Mouse (Mus musculus) kidney, postnatal 0 days (tissue): Measurements from ENCODE around the gene Htr6. TPM values are rescaled to one million over a fixed set of nuclear protein-coding genes. Genes with fewer than 3 reads are reported as not detected.

Source experiments
- ATAC-seq: fragments of 200-750 bp; cut with Nextera tagmentation; replicated peaks from 2 replicates; pipeline ENCODE4 v1.8.0; 2017; ENCODE audit warnings: low read depth, moderate number of reproducible peaks, moderate TSS enrichment, moderate library complexity; ENCODE audit not compliant: low FRiP score
- DNase-seq: peaks from one replicate; pipeline ENCODE4 v3.0.0-alpha.2; 2016; ENCODE audit warnings: low spot score
- H3K27ac ChIP-seq: fragments of 300-500 bp; sonication (generic); 2 replicates; pipeline ENCODE4 v1.5.1; 2014; ENCODE audit warnings: mild to moderate bottlenecking
- H3K27me3 ChIP-seq: fragments of 300-500 bp; sonication (generic); 2 replicates; pipeline ENCODE4 v1.6.1; 2014; ENCODE audit warnings: low read length, mixed read lengths; ENCODE audit not compliant: insufficient read depth
- H3K36me3 ChIP-seq: fragments of 300-500 bp; sonication (generic); 2 replicates; pipeline ENCODE4 v1.6.1; 2014; ENCODE audit warnings: low read length, mixed read lengths; ENCODE audit not compliant: insufficient read depth
- H3K4me1 ChIP-seq: fragments of 300-500 bp; sonication (generic); replicated peaks from 2 replicates; pipeline ENCODE4 v1.6.1; 2014; ENCODE audit warnings: antibody characterized with exemption, low read length, mixed read lengths; ENCODE audit not compliant: insufficient read depth
- H3K4me2 ChIP-seq: fragments of 300-500 bp; sonication (generic); 2 replicates; pipeline ENCODE4 v1.6.1; 2014; ENCODE audit warnings: mild to moderate bottlenecking, low read length, moderate library complexity, mixed read lengths
- H3K4me3 ChIP-seq: fragments of 300-500 bp; sonication (generic); replicated peaks from 2 replicates; pipeline ENCODE4 v1.5.1; 2014; ENCODE audit warnings: low read depth, low read length
- H3K9ac ChIP-seq: fragments of 300-500 bp; sonication (generic); 2 replicates; pipeline ENCODE4 v1.6.1; 2014; ENCODE audit warnings: low read depth, low read length
- H3K9me3 ChIP-seq: fragments of 300-500 bp; sonication (generic); replicated peaks from 2 replicates; pipeline ENCODE4 v1.6.1; 2016; ENCODE audit warnings: low read length, inconsistent platforms, mixed read lengths
- CTCF ChIP-seq: IDR thresholded peaks from 2 replicates; pipeline ENCODE4 v1.5.1; 2016; ENCODE audit warnings: antibody characterized with exemption, low read depth, mild to moderate bottlenecking, moderate library complexity
- WGBS: fragments of 180-500 bp; shearing (Covaris S2); extraction: QIAGEN DNeasy Blood & Tissue Kit; methylation state at CpG from one replicate; pipeline ENCODE4 v1.1.7; 2014; 5-methylcytosine and 5-hydroxymethylcytosine counted together
- polyA plus RNA-seq: library from polyadenylated mRNA; unstranded; fragments of >200 nt; fragmentation: Nextera tagmentation; extraction: Ambion mirVana; gene quantifications from 2 replicates; pipeline ENCODE4 v1.2.1, GENCODE M21; 2015

The Htr6 gene
- polyA plus RNA-seq, 1 experiment from 2014 or later, result 0.12 TPM

DNA sequence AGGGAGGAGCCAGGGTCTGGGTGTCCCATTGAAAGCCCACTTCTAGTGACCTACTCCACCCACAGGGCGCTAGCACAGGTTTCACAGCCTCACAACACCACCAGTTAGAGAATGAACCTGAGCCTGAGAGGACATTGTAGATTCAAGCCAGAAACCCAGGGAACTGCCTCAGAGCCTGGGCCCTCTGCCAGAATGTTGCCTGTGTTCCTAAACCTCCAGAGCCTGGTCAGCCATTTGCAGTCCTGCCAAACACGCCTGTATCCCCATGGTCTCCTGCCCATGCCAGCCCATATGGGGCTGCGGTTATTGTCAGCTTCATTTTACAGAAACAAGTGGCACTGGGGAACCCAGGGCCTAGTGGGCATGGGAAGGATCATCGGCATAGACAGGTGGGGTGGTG is 20.0 kb downstream of the Htr6 start:
- H3K27ac ChIP-seq, result no peak overlapping the region
- H3K4me1 ChIP-seq, result no peaks in the 10 kb centered on the region
- no peak overlapping the region for H3K9ac ChIP-seq
- TF ChIP-seq CTCF, result no peak
- no peaks in the 10 kb centered on the region for H3K9me3 ChIP-seq
- 81% methylated on average over 4 of the region's 4 CpGs for WGBS
- DNase-seq, result no peak
- no peaks in the 10 kb centered on the region for H3K27me3 ChIP-seq
- H3K36me3 ChIP-seq, result no peaks in the 10 kb centered on the region
- ATAC-seq, result no peak
- no peak overlapping the region for H3K4me3 ChIP-seq
- H3K4me2 ChIP-seq, result no peak overlapping the region

DNA sequence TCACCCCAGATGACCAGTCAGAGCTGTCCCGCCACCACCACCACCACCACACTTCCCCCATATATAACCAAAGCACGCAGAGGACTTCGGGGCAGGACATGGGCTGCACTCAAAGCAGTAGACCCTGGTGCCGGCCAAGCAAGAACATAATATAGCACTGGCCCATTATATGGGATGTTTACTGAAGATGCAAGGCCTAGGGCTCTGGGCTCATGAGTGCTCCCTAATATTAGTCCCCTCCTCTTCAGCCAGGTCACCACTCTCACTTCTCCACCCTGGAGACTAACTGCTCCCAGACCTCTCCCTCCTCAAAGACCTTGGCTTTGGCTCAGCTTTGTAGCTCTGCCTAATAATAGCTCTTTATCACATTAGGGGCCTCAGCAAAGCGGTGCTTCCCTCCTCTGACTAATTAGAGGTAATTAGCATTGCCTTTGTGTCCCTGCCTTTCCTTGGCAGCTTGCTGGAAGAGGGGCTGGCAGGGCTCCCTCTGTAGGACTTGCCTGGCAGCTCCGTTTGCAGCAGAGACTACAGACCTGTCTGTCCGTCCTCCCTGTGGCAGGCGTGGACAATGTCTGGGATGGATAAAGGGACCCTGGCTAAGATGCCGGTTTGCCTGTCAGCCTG is 21.0 kb downstream of the Htr6 start:
- no peak for ATAC-seq
- DNase-seq, result no peak
- H3K27me3 ChIP-seq, result no peaks in the 10 kb centered on the region
- no peak for TF ChIP-seq CTCF
- H3K36me3 ChIP-seq, result no peaks in the 10 kb centered on the region
- H3K4me2 ChIP-seq, result no peak overlapping the region
- H3K4me3 ChIP-seq, result no peak overlapping the region
- no peak overlapping the region for H3K9ac ChIP-seq
- H3K4me1 ChIP-seq, result no peaks in the 10 kb centered on the region
- no peaks in the 10 kb centered on the region for H3K9me3 ChIP-seq
- WGBS, result 51% methylated on average over 9 of the region's 9 CpGs
- H3K27ac ChIP-seq, result no peak overlapping the region

DNA sequence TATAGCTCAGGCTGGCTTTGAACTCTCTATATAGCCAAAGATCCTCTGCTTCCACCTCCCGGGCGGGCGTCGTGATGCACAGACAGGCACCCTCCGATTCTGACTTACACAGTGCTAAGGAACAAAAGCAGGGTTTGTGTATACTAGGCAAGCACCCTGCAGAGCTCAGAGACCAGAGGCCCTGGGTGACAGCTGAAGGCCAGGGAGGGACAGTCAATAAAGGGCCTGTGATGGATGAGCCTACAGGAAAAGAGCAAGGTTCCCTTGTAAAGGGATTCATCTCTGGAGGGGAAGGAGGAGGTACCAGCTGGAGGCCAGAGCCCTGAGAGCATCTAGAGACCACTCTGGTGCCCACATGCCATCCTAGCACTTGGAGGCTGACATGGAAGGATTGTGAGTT is 22.0 kb downstream of the Htr6 start:
- WGBS, result 59% methylated on average over 5 of the region's 5 CpGs
- no peaks in the 10 kb centered on the region for H3K4me1 ChIP-seq
- H3K9me3 ChIP-seq, result no peaks in the 10 kb centered on the region
- no peak overlapping the region for H3K4me2 ChIP-seq
- no peak overlapping the region for H3K9ac ChIP-seq
- H3K36me3 ChIP-seq, result no peaks in the 10 kb centered on the region
- no peak overlapping the region for H3K27ac ChIP-seq
- H3K4me3 ChIP-seq, result no peak overlapping the region
- DNase-seq, result no peak
- no peak for TF ChIP-seq CTCF
- H3K27me3 ChIP-seq, result no peaks in the 10 kb centered on the region
- ATAC-seq, result no peak

DNA sequence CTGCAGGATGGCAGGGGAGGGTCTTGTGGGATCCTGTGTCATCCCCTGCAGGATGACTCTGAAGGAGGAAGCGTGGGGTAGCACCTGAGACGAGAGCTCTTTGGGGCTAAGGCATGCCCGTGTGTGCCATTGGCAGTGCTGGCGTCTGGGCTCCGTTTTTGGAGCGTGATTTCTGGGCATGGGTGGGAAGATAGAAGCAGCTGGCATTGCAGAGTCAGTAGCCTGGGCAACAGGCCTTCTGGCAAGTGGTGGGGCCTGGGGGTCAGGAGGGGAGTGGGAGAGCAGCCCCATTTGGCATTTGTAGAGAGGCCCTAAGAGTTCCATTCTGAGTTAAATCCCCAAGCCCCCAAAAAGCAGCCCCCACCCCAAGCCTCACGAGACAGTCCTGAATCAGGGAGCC is 22.6 kb downstream of the Htr6 start:
- WGBS, result 78% methylated on average over 7 of the region's 7 CpGs
- no peaks in the 10 kb centered on the region for H3K27me3 ChIP-seq
- no peak overlapping the region for H3K4me3 ChIP-seq
- no peak overlapping the region for H3K9ac ChIP-seq
- no peak overlapping the region for H3K27ac ChIP-seq
- TF ChIP-seq CTCF, result no peak
- ATAC-seq (no peak), DNase-seq (no peak)
- H3K4me2 ChIP-seq, result no peak overlapping the region
- no peaks in the 10 kb centered on the region for H3K4me1 ChIP-seq
- no peaks in the 10 kb centered on the region for H3K36me3 ChIP-seq
- no peaks in the 10 kb centered on the region for H3K9me3 ChIP-seq

DNA sequence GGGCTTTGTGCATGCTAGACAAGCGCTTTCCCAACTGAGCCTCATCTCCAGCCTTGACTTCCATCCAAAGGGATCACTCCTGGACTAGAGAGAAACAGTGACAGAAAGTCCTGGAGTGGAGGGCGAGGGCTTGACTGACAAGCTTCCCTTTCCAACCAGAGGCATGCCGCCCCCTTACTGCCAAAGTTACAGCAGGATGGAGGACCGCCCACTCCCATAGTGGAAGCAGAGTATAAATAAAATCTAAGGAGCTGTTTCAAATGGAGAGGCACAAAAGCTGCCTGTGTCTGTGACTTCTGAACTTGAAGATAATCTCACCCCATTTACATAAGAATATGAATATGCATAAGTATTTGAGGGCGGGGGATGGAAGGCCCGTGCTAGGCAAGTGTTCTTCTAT is 26.9 kb downstream of the Htr6 start:
- H3K27ac ChIP-seq, result no peak overlapping the region
- no peak for DNase-seq
- no peaks in the 10 kb centered on the region for H3K4me1 ChIP-seq
- 77% methylated on average over 6 of the region's 6 CpGs for WGBS
- no peak for ATAC-seq
- H3K4me3 ChIP-seq, result no peak overlapping the region
- H3K9me3 ChIP-seq, result no peaks in the 10 kb centered on the region
- no peaks in the 10 kb centered on the region for H3K27me3 ChIP-seq
- no peak overlapping the region for H3K4me2 ChIP-seq
- TF ChIP-seq CTCF, result no peak
- no peaks in the 10 kb centered on the region for H3K36me3 ChIP-seq
- no peak overlapping the region for H3K9ac ChIP-seq

DNA sequence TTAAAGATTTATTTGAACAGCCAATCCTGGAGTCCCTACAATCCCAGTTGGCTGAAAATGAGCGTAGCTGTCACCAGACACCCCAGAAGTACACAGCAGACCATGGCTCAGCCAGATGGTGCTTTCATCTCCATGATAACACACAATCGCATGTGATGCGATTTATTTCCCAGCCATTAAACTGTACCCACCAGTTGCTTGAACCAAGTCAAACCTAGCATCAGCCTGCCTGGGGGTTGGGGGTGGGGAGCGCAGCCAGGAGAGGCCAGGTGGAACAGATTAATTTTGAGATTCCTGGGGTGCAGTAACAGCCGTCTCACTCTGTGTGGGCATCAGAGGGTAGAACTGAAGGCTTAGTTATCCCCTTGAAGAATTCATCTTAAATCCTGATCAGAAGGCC is 29.0 kb downstream of the Htr6 start:
- no peaks in the 10 kb centered on the region for H3K36me3 ChIP-seq
- no peak overlapping the region for H3K4me2 ChIP-seq
- 65% methylated on average over 5 of the region's 5 CpGs for WGBS
- H3K9me3 ChIP-seq, result no peaks in the 10 kb centered on the region
- no peak overlapping the region for H3K4me3 ChIP-seq
- no peak for ATAC-seq
- TF ChIP-seq CTCF, result no peak
- no peak overlapping the region for H3K9ac ChIP-seq
- no peak for DNase-seq
- no peak overlapping the region for H3K27ac ChIP-seq
- no peaks in the 10 kb centered on the region for H3K4me1 ChIP-seq
- no peaks in the 10 kb centered on the region for H3K27me3 ChIP-seq

DNA sequence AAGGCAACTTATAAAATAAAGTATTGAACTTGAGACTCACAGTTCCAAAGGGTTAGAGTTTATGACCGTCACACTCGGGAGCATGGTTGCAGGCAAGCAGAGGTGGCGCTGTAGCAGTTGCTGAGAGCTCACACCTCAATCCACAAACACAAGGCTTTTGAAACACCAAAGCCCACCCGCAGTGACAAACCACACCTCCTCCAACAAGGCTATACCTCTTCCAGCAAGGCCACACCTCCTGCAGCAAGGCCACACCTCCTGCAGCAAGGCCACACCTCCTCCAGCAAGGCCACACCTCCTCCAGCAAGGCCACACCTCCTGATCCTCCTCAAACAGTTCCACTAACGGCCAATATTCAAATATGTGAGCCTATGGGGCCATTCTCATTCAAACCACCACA is 30.8 kb downstream of the Htr6 start:
- DNase-seq, result no peak
- Histone ChIP-seq H3K4me1 (0 out of 2 replicates have a peak, but pooled peaks cover 6% of the 10 kb centered on the region), H3K27ac (no peak overlapping the region), H3K9me3 (no peaks in the 10 kb centered on the region), H3K4me3 (no peak overlapping the region), H3K27me3 (no peaks in the 10 kb centered on the region), H3K36me3 (no peaks in the 10 kb centered on the region), H3K9ac (no peak overlapping the region), H3K4me2 (no peak overlapping the region)
- TF ChIP-seq CTCF, result no peak
- WGBS, result 91% methylated on average over 5 of the region's 5 CpGs
- no peak for ATAC-seq
